Mouse (Mus musculus): Measurements from ENCODE around the gene Zfx. TPM values are rescaled to one million over a fixed set of nuclear protein-coding genes. Genes with fewer than 3 reads are reported as not detected.

The Zfx gene
- polyA plus RNA-seq, 1 experiment: 4.1 TPM

DNA sequence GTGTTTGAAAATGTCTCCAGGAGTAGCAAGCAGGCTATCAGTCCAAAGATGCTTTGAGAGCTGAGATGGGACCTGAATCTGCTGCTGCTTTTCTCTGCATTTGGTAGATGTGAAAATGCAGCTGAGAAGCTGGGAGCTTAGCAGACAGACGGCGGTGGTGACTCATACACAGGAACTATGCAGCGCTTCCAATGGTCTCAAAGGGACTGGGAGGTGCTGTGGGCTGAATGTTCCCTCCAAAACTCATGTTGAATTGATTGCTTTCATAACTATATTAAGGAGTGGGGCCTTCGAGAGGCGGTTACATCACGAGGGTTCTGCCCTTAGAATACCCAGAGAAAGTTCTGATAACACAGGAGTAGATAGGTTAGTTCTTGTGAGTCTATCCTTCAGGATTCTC, 62.3 kb downstream of the Zfx start:
- TF ChIP-seq CTCF (IDR thresholded peaks at IDR 0.05; ENCODE audit: control insufficient read depth, insufficient read depth, insufficient replicate concordance, low read depth, low read length) (no peak), POLR2A (IDR thresholded peaks at IDR 0.05; ENCODE audit: control insufficient read depth, low read depth, low read length) (no peak)
- no peaks in the 10 kb centered on the region for H3K27me3 ChIP-seq (ENCODE audit: control insufficient read depth, insufficient read depth, low read length)
- H3K4me1 ChIP-seq (ENCODE audit: control insufficient read depth, insufficient read depth, low read length): no peaks in the 10 kb centered on the region
- peak overlapping the region; percentile 42; the same call in 1 of the 2 replicates for H3K27ac ChIP-seq (ENCODE audit: control insufficient read depth, insufficient read depth, low read depth, low read length)
- H3K36me3 ChIP-seq (ENCODE audit: control insufficient read depth, insufficient read depth, low read length): no peaks in the 10 kb centered on the region
- H3K4me3 ChIP-seq (ENCODE audit: control insufficient read depth, low read depth, low read length): no peak overlapping the region

DNA sequence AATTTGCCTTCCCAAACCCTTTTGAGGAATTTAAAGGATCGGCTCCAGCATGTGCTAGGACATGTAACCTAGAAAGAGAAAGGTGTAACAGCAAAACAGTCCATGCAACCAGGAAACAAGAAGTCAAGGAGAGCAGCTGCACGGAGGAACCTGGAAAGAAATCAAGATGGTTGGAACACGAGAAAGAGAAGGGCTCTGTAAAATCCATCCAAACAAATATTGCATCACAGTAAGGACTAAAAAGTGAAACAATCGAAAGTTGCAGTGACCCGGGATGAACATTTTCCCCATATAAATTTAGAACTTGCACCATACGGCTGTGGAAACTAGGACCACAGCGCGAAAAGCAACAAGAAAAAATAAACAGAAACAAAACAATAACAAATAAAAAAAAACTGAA, 62.8 kb downstream of the Zfx start:
- no peaks in the 10 kb centered on the region for H3K36me3 ChIP-seq (ENCODE audit: control insufficient read depth, insufficient read depth, low read length)
- H3K27ac ChIP-seq (ENCODE audit: control insufficient read depth, insufficient read depth, low read depth, low read length): peak overlapping the region; percentile 39
- no peak overlapping the region for H3K4me3 ChIP-seq (ENCODE audit: control insufficient read depth, low read depth, low read length)
- H3K27me3 ChIP-seq (ENCODE audit: control insufficient read depth, insufficient read depth, low read length): no peaks in the 10 kb centered on the region
- no peaks in the 10 kb centered on the region for H3K4me1 ChIP-seq (ENCODE audit: control insufficient read depth, insufficient read depth, low read length)
- no peak for TF ChIP-seq POLR2A (IDR thresholded peaks at IDR 0.05; ENCODE audit: control insufficient read depth, low read depth, low read length)
- no peak for TF ChIP-seq CTCF (IDR thresholded peaks at IDR 0.05; ENCODE audit: control insufficient read depth, insufficient read depth, insufficient replicate concordance, low read depth, low read length)

DNA sequence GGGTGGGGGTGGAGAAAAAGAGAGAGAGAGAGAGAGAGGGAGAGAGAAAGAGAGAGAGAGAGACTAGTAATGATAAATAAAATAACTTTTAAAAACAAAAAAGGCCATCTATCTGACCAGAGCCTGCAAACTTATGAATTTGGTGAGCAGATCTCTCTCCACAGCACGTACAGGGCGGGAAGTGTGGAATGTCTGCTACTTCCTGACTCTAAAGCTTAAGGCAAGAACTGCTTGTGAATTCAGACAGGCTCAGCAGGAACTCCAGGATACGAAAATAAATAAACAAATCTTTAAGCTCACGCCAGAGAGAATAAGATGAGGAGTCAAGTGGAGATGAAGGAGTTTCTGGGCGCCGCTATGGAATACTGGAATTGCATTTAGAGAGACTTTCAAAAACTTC, 64.8 kb downstream of the Zfx start:
- Histone ChIP-seq H3K27me3 (ENCODE audit: control insufficient read depth, insufficient read depth, low read length) (no peaks in the 10 kb centered on the region), H3K27ac (ENCODE audit: control insufficient read depth, insufficient read depth, low read depth, low read length) (peak overlapping the region; percentile 39; the same call in 1 of the 2 replicates)

DNA sequence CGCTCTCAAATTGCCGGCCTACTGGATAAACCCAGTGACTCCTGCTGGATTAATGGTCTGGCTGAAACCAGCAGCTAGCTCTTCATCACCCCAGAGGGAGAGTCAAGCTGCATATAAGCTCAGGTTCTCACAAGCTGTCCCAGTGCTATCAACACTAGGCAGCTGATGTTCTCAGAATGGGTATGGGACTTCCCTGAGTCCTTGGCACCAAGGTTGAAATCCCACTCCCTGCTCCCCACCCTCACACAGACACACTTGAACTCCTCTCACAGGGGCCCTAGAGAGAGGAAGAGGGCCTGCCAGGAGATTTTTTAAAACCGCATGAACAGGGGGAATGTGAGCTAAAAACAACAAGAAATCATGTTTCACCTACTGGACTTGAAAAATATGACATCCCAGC, 74.5 kb downstream of the Zfx start:
- Histone ChIP-seq H3K36me3 (ENCODE audit: control insufficient read depth, insufficient read depth, low read length) (no peaks in the 10 kb centered on the region), H3K27ac (ENCODE audit: control insufficient read depth, insufficient read depth, low read depth, low read length) (peak overlapping the region; percentile 32; the same call in 1 of the 2 replicates), H3K4me3 (ENCODE audit: control insufficient read depth, low read depth, low read length) (no peak overlapping the region), H3K27me3 (ENCODE audit: control insufficient read depth, insufficient read depth, low read length) (no peaks in the 10 kb centered on the region), H3K4me1 (ENCODE audit: control insufficient read depth, insufficient read depth, low read length) (no peaks in the 10 kb centered on the region)
- no peak for TF ChIP-seq CTCF (IDR thresholded peaks at IDR 0.05; ENCODE audit: control insufficient read depth, insufficient read depth, insufficient replicate concordance, low read depth, low read length)
- no peak for TF ChIP-seq POLR2A (IDR thresholded peaks at IDR 0.05; ENCODE audit: control insufficient read depth, low read depth, low read length)

More for the DNA sequence above, 64.8 kb downstream of the Zfx start:
- Histone ChIP-seq H3K36me3 (ENCODE audit: control insufficient read depth, insufficient read depth, low read length) (no peaks in the 10 kb centered on the region), H3K4me3 (ENCODE audit: control insufficient read depth, low read depth, low read length) (no peak overlapping the region), H3K4me1 (ENCODE audit: control insufficient read depth, insufficient read depth, low read length) (no peaks in the 10 kb centered on the region)
- TF ChIP-seq POLR2A (IDR thresholded peaks at IDR 0.05; ENCODE audit: control insufficient read depth, low read depth, low read length) (no peak), CTCF (IDR thresholded peaks at IDR 0.05; ENCODE audit: control insufficient read depth, insufficient read depth, insufficient replicate concordance, low read depth, low read length) (no peak)

DNA sequence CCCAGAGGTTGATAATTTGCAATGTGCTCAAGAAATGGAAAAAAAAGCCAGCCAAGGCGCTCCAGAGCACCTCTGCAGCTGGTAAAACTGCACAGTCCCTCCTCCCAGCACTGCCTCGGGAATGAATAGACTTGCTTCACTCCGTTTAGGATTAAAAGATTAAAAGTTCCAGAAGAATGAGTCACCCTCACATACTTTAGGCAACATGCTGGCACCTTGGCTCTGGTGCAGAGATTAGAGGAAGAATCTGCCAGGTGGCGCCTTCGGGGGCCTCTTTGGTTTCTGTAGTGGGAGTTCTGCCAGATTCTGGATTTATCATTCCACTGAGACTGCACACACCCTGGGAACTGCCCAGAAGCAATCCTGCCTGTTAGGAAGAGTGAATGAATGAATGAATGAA, 75.5 kb downstream of the Zfx start:
- TF ChIP-seq CTCF (IDR thresholded peaks at IDR 0.05; ENCODE audit: control insufficient read depth, insufficient read depth, insufficient replicate concordance, low read depth, low read length) (no peak), POLR2A (IDR thresholded peaks at IDR 0.05; ENCODE audit: control insufficient read depth, low read depth, low read length) (no peak)
- H3K27me3 ChIP-seq (ENCODE audit: control insufficient read depth, insufficient read depth, low read length): no peaks in the 10 kb centered on the region
- H3K4me3 ChIP-seq (ENCODE audit: control insufficient read depth, low read depth, low read length): no peak overlapping the region
- H3K36me3 ChIP-seq (ENCODE audit: control insufficient read depth, insufficient read depth, low read length): no peaks in the 10 kb centered on the region
- no peaks in the 10 kb centered on the region for H3K4me1 ChIP-seq (ENCODE audit: control insufficient read depth, insufficient read depth, low read length)
- no peak overlapping the region for H3K27ac ChIP-seq (ENCODE audit: control insufficient read depth, insufficient read depth, low read depth, low read length)

DNA sequence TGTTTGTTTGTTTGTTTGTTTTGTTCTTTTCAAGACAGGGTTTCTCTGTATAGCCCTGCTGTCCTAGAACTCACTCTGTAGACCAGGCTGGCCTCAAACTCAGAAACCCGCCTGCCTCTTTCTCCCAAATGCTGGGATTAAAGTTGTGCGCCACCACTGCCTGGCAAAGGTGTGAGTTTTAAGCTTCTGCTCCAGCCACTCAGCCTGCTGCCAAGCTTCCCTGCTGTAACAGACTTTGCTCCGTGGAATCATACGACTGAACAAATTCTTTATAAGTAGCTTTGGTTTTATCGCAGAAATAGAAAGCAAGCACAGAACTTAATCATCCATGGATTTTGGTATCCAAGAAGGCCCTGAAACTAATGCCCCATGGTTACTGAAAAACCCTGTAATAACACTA, 76.1 kb downstream of the Zfx start:
- Histone ChIP-seq H3K36me3 (ENCODE audit: control insufficient read depth, insufficient read depth, low read length) (no peaks in the 10 kb centered on the region), H3K27me3 (ENCODE audit: control insufficient read depth, insufficient read depth, low read length) (no peaks in the 10 kb centered on the region), H3K27ac (ENCODE audit: control insufficient read depth, insufficient read depth, low read depth, low read length) (no peak overlapping the region), H3K4me3 (ENCODE audit: control insufficient read depth, low read depth, low read length) (no peak overlapping the region), H3K4me1 (ENCODE audit: control insufficient read depth, insufficient read depth, low read length) (no peaks in the 10 kb centered on the region)
- TF ChIP-seq POLR2A (IDR thresholded peaks at IDR 0.05; ENCODE audit: control insufficient read depth, low read depth, low read length) (no peak), CTCF (IDR thresholded peaks at IDR 0.05; ENCODE audit: control insufficient read depth, insufficient read depth, insufficient replicate concordance, low read depth, low read length) (no peak)

DNA sequence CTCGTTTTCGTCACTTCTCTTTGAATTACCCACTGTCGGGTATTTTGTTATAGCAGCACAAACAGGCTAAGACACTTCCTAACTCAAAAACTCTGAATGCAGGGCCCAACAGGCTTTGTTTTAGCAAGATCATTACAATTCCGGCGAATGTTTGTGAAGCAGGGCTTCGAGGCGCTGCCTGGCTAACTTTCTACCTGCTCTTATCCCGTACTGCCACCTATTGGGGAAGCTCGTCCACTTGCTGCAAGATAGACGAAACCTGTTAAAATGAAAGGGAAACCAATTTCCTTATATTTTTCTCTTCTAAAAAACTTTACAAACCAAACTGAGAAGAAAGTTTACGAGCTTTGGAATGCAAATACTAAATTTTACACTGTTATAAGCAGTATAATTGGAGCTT, 90.6 kb downstream of the Zfx start:
- Histone ChIP-seq H3K27me3 (ENCODE audit: control insufficient read depth, insufficient read depth, low read length) (no peaks in the 10 kb centered on the region), H3K36me3 (ENCODE audit: control insufficient read depth, insufficient read depth, low read length) (no peaks in the 10 kb centered on the region), H3K4me1 (ENCODE audit: control insufficient read depth, insufficient read depth, low read length) (no peaks in the 10 kb centered on the region), H3K27ac (ENCODE audit: control insufficient read depth, insufficient read depth, low read depth, low read length) (no peak overlapping the region), H3K4me3 (ENCODE audit: control insufficient read depth, low read depth, low read length) (no peak overlapping the region)
- TF ChIP-seq CTCF (IDR thresholded peaks at IDR 0.05; ENCODE audit: control insufficient read depth, insufficient read depth, insufficient replicate concordance, low read depth, low read length) (no peak), POLR2A (IDR thresholded peaks at IDR 0.05; ENCODE audit: control insufficient read depth, low read depth, low read length) (no peak)

DNA sequence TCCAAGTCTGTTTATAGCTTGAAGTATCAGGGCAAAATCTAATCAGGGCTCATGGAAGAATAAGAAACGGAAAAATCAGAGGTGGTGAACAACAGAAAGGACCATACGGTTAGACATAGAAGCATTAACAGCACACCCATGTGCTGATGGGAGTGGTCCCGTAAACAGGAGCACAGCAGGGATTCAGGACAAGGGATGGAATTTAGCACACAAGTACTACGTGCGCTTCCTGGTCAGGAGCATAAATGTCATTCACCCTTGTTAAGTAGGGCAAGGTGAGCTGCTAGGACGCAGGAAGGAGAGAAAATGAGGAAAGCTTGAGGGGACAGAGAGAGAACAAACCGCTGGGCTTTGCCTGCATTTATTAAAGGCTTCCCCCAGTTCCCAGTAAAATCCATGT, 93.4 kb downstream of the Zfx start:
- Histone ChIP-seq H3K27ac (ENCODE audit: control insufficient read depth, insufficient read depth, low read depth, low read length) (no peak overlapping the region), H3K36me3 (ENCODE audit: control insufficient read depth, insufficient read depth, low read length) (no peaks in the 10 kb centered on the region), H3K4me3 (ENCODE audit: control insufficient read depth, low read depth, low read length) (no peak overlapping the region), H3K4me1 (ENCODE audit: control insufficient read depth, insufficient read depth, low read length) (no peaks in the 10 kb centered on the region), H3K27me3 (ENCODE audit: control insufficient read depth, insufficient read depth, low read length) (no peaks in the 10 kb centered on the region)
- TF ChIP-seq POLR2A (IDR thresholded peaks at IDR 0.05; ENCODE audit: control insufficient read depth, low read depth, low read length): no peak

Other genes with a start within 250 kb of the Zfx start
- 8.9 and 15.0 TPM in 2 replicates for gene AU015836, start 155.0 kb downstream of the Zfx start, polyA plus RNA-seq (2012; rRNA removed)
- 3.8 and 3.9 TPM in 2 replicates for gene Eif2s3x, start 89.2 kb upstream of the Zfx start, polyA plus RNA-seq (2012; rRNA removed)
- gene Klhl15, start 110.9 kb upstream of the Zfx start, polyA plus RNA-seq (2012; rRNA removed): 18.8 and 19.4 TPM in 2 replicates
- gene Fam90a1b, start 243.1 kb upstream of the Zfx start, polyA plus RNA-seq (2012; rRNA removed): 1.4 and 1.7 TPM in 2 replicates
- gene Apoo, start 243.4 kb upstream of the Zfx start, polyA plus RNA-seq (2012; rRNA removed): 6.4 and 7.0 TPM in 2 replicates

All from testis, adult 2 months (tissue).